8 mouse cellular contexts compared by ENCODE assay signal in genomic region chr8:94600478-94600877, GRCm38 (mm10). TPM values are rescaled to one million over a fixed set of nuclear protein-coding genes. Genes with fewer than 3 reads are reported as not detected.
DNase-seq lines count a peak whose midpoint lies in the region; ATAC-seq and TF ChIP-seq lines count a peak whose summit lies in the region.

No protein-coding gene starts in this region.

- 12% methylated on average over 5 of the region's 5 CpGs for WGBS in kidney, embryonic 14.5 days
- WGBS in hindbrain, embryonic 12.5 days, result 25% methylated on average over 5 of the region's 5 CpGs
- 26% methylated on average over 5 of the region's 5 CpGs for WGBS in midbrain, embryonic 13.5 days

- H3K4me3 ChIP-seq in kidney, embryonic 14.5 days (ENCODE audit: low read length), result peak overlapping the region; percentile 97
- H3K4me3 ChIP-seq in bone marrow macrophage, adult 2 months (ENCODE audit: insufficient read depth, low read length), result peak overlapping the region; percentile 95
- peak overlapping the region; percentile 99 for H3K4me3 ChIP-seq in hindbrain, embryonic 12.5 days
- peak overlapping the region; percentile 95 for H3K4me3 ChIP-seq in midbrain, embryonic 13.5 days (replicated peaks)

- TF ChIP-seq CTCF in bone marrow macrophage, adult 2 months (IDR thresholded peaks at IDR 0.05; ENCODE audit: low read depth, low read length), result no peak

- H3K4me1 ChIP-seq in kidney, embryonic 14.5 days (ENCODE audit: control insufficient read depth, insufficient read depth, low read length), result peaks cover 19% of the 10 kb centered on the region
- peaks cover 4% of the 10 kb centered on the region; the same call in 1 of the 2 replicates for H3K4me1 ChIP-seq in bone marrow macrophage, adult 2 months (ENCODE audit: control insufficient read depth, insufficient read depth, low read length)
- H3K4me1 ChIP-seq in hindbrain, embryonic 12.5 days, result peaks cover 23% of the 10 kb centered on the region
- H3K4me1 ChIP-seq in midbrain, embryonic 13.5 days (replicated peaks), result peaks cover 40% of the 10 kb centered on the region

- no peaks in the 10 kb centered on the region for H3K36me3 ChIP-seq in kidney, embryonic 14.5 days (ENCODE audit: control insufficient read depth, insufficient read depth, low read length)
- no peaks in the 10 kb centered on the region for H3K36me3 ChIP-seq in hindbrain, embryonic 12.5 days
- no peaks in the 10 kb centered on the region for H3K36me3 ChIP-seq in midbrain, embryonic 13.5 days

- H3K9me3 ChIP-seq in kidney, embryonic 14.5 days (ENCODE audit: control insufficient read depth, low read length), result no peaks in the 10 kb centered on the region
- H3K9me3 ChIP-seq in hindbrain, embryonic 12.5 days (replicated peaks), result no peaks in the 10 kb centered on the region
- no peaks in the 10 kb centered on the region for H3K9me3 ChIP-seq in midbrain, embryonic 13.5 days

- ATAC-seq in kidney, embryonic 14.5 days (ENCODE audit: low FRiP score, low TSS enrichment), result no peak
- no peak for ATAC-seq in hindbrain, embryonic 12.5 days (ENCODE audit: low FRiP score)
- ATAC-seq in midbrain, embryonic 13.5 days, result no peak
- no peak for ATAC-seq in granulocyte monocyte progenitor cell, adult 5-6 weeks (replicated peaks; ENCODE audit: poor library complexity, severe bottlenecking)

- peak overlapping the region; percentile 66 for H3K4me2 ChIP-seq in kidney, embryonic 14.5 days (replicated peaks; ENCODE audit: low read depth, low read length)
- peak overlapping the region; percentile 92 for H3K4me2 ChIP-seq in hindbrain, embryonic 12.5 days (replicated peaks)
- H3K4me2 ChIP-seq in midbrain, embryonic 13.5 days (replicated peaks), result peak overlapping the region; percentile 99

- H3K27ac ChIP-seq in kidney, embryonic 14.5 days (ENCODE audit: low read depth, low read length), result no peak overlapping the region
- no peak overlapping the region for H3K27ac ChIP-seq in bone marrow macrophage, adult 2 months (ENCODE audit: insufficient read depth, low read depth, low read length)
- no peak overlapping the region for H3K27ac ChIP-seq in hindbrain, embryonic 12.5 days
- no peak overlapping the region; the same call in 1 of the 2 replicates for H3K27ac ChIP-seq in midbrain, embryonic 13.5 days

- peak overlapping the region; percentile 84 for H3K9ac ChIP-seq in kidney, embryonic 14.5 days (ENCODE audit: low read depth, low read length)
- peak overlapping the region; percentile 92 for H3K9ac ChIP-seq in hindbrain, embryonic 12.5 days
- peak overlapping the region; percentile 92 for H3K9ac ChIP-seq in midbrain, embryonic 13.5 days (replicated peaks)

- no peaks in the 10 kb centered on the region for H3K27me3 ChIP-seq in kidney, embryonic 14.5 days (ENCODE audit: control insufficient read depth, insufficient read depth, low read length)
- H3K27me3 ChIP-seq in hindbrain, embryonic 12.5 days, result no peaks in the 10 kb centered on the region
- H3K27me3 ChIP-seq in midbrain, embryonic 13.5 days, result no peaks in the 10 kb centered on the region

- TF ChIP-seq POLR2A in bone marrow macrophage, adult 2 months (IDR thresholded peaks at IDR 0.05; ENCODE audit: borderline replicate concordance, low read depth, low read length), result no peak

- DNase-seq in kidney, postnatal 36 days, result no peak
- DNase-seq in urinary bladder, adult 2 months (ENCODE audit: low spot score), result no peak
- no peak for DNase-seq in urinary bladder, postnatal 36 days (ENCODE audit: low spot score in 2 of 2)

RNA-seq across cellular contexts. Expression of gene Rspry1, which starts 1.3 kb away (rescaled TPM):
- polyA plus RNA-seq in kidney, embryonic 14.5 days (2014; fragmentation: Nextera tagmentation; extraction: Ambion mirVana), result 29.6 and 37.3 TPM in 2 replicates
- polyA plus RNA-seq in bone marrow macrophage, adult 2 months (2012; ENCODE audit: insufficient read depth, insufficient read length, missing spikeins), result 22.0 and 23.8 TPM in 2 replicates
- polyA plus RNA-seq in hindbrain, embryonic 12.5 days (2016; fragmentation: Nextera tagmentation; extraction: Ambion mirVana), result 53.6 and 54.8 TPM in 2 replicates
- polyA plus RNA-seq in midbrain, embryonic 13.5 days (2015; fragmentation: Nextera tagmentation; extraction: Ambion mirVana), result 56.6 and 57.3 TPM in 2 replicates
- 27.4 and 28.0 TPM in 2 replicates for total RNA-seq in granulocyte monocyte progenitor cell, adult 5-6 weeks (2014; fragmentation: Nextera tagmentation)
- 29.9 and 33.0 TPM in 2 replicates for total RNA-seq in granulocyte monocyte progenitor cell, adult 5-6 weeks (2017)
- polyA plus RNA-seq in urinary bladder, adult 2 months (2012; rRNA removed), result 11.4 and 12.5 TPM in 2 replicates

RNA-seq across cellular contexts. Expression of gene Fam192a, which starts 1.3 kb away (rescaled TPM):
- polyA plus RNA-seq in kidney, embryonic 14.5 days (2014; fragmentation: Nextera tagmentation; extraction: Ambion mirVana), result 60.2 and 82.1 TPM in 2 replicates
- polyA plus RNA-seq in bone marrow macrophage, adult 2 months (2012; ENCODE audit: insufficient read depth, insufficient read length, missing spikeins), result 77.1 and 77.4 TPM in 2 replicates
- polyA plus RNA-seq in hindbrain, embryonic 12.5 days (2016; fragmentation: Nextera tagmentation; extraction: Ambion mirVana), result 89.6 and 99.7 TPM in 2 replicates
- 96.4 and 106 TPM in 2 replicates for polyA plus RNA-seq in midbrain, embryonic 13.5 days (2015; fragmentation: Nextera tagmentation; extraction: Ambion mirVana)
- total RNA-seq in granulocyte monocyte progenitor cell, adult 5-6 weeks (2014; fragmentation: Nextera tagmentation), result 30.4 and 64.9 TPM in 2 replicates
- 84.6 and 99.4 TPM in 2 replicates for total RNA-seq in granulocyte monocyte progenitor cell, adult 5-6 weeks (2017)
- polyA plus RNA-seq in urinary bladder, adult 2 months (2012; rRNA removed), result 42.8 and 48.5 TPM in 2 replicates
